11 mouse cellular contexts compared by ENCODE assay signal in genomic region chr19:10064173-10065012, GRCm38 (mm10). TPM values are rescaled to one million over a fixed set of nuclear protein-coding genes. Genes with fewer than 3 reads are reported as not detected.
A peak's percentile ranks its signal among the peaks of the same experiment; 100 is the strongest.
DNase-seq lines count a peak whose midpoint lies in the region; ATAC-seq and TF ChIP-seq lines count a peak whose summit lies in the region.
"Had no signal": no experiment of that assay in that cellular context is flagged by ENCODE, and none has a peak within 500 bp of the region (broad histone marks: within the 10 kb centered on the region; RNA-seq: fewer than 3 reads in every experiment).

No protein-coding gene starts in this region.

- intact Hi-C loops in gastrocnemius, adult 2 months (cut with DNase I), result no loop called here

- peaks cover 32% of the 10 kb centered on the region for H3K4me1 ChIP-seq in forebrain, embryonic 13.5 days
- no peaks in the 10 kb centered on the region for H3K4me1 ChIP-seq in forebrain, embryonic 16.5 days (replicated peaks; ENCODE audit: control insufficient read depth, insufficient read depth, low read length)
- peaks cover 23% of the 10 kb centered on the region for H3K4me1 ChIP-seq in lung, postnatal 0 days (ENCODE audit: insufficient read depth, low read depth, low read length)
- H3K4me1 ChIP-seq in lung, adult 2 months (ENCODE audit: control insufficient read depth, insufficient read depth, low read length), result peaks cover 10% of the 10 kb centered on the region
- H3K4me1 ChIP-seq in liver, adult 2 months (ENCODE audit: control insufficient read depth, insufficient read depth, low read length), result peaks cover 52% of the 10 kb centered on the region

- no peak for ATAC-seq in forebrain, embryonic 13.5 days
- ATAC-seq in forebrain, embryonic 16.5 days, result no peak
- peak; percentile 8; the same call in 1 of the 2 replicates for ATAC-seq in lung, postnatal 0 days

- H3K4me2 ChIP-seq in forebrain, embryonic 13.5 days, result no peak overlapping the region
- no peak overlapping the region for H3K4me2 ChIP-seq in forebrain, embryonic 16.5 days (ENCODE audit: low read length)
- no peak overlapping the region for H3K4me2 ChIP-seq in lung, postnatal 0 days (replicated peaks; ENCODE audit: low read depth, low read length)
- H3K4me2 ChIP-seq: heart, embryonic 13.5 days; liver, embryonic 15.5 days had no signal

- no peak for TF ChIP-seq EP300 in lung, postnatal 0 days (IDR thresholded peaks at IDR 0.05)

- H3K79me2 ChIP-seq in liver, adult 2 months (ENCODE audit: control insufficient read depth, insufficient read depth, low read length), result no peaks in the 10 kb centered on the region

- no peaks in the 10 kb centered on the region for H3K27me3 ChIP-seq in forebrain, embryonic 13.5 days
- no peaks in the 10 kb centered on the region for H3K27me3 ChIP-seq in forebrain, embryonic 16.5 days (replicated peaks; ENCODE audit: control insufficient read depth, insufficient read depth, low read length)
- H3K27me3 ChIP-seq in lung, postnatal 0 days (replicated peaks; ENCODE audit: insufficient read depth, low read length), result no peaks in the 10 kb centered on the region
- no peaks in the 10 kb centered on the region for H3K27me3 ChIP-seq in liver, adult 2 months (ENCODE audit: control insufficient read depth, insufficient read depth, low read length)
- H3K27me3 ChIP-seq: heart, embryonic 13.5 days; liver, embryonic 15.5 days had no signal

- peak overlapping the region; percentile 26; the same call in 1 of the 2 replicates for H3K9ac ChIP-seq in forebrain, embryonic 13.5 days
- no peak overlapping the region for H3K9ac ChIP-seq in forebrain, embryonic 16.5 days (replicated peaks; ENCODE audit: low read depth, low read length)
- no peak overlapping the region for H3K9ac ChIP-seq in lung, postnatal 0 days (replicated peaks; ENCODE audit: low read depth)
- H3K9ac ChIP-seq in liver, adult 2 months (ENCODE audit: low read depth, low read length), result peak overlapping the region; percentile 19
- H3K9ac ChIP-seq: heart, embryonic 13.5 days; liver, embryonic 15.5 days had no signal

- peak overlapping the region; percentile 16; the same call in 1 of the 2 replicates for H3K27ac ChIP-seq in forebrain, embryonic 13.5 days
- no peak overlapping the region for H3K27ac ChIP-seq in forebrain, embryonic 16.5 days (ENCODE audit: low read length)
- no peak overlapping the region; the same call in 1 of the 2 replicates for H3K27ac ChIP-seq in lung, postnatal 0 days (ENCODE audit: low read length)
- peak overlapping the region; percentile 4; the same call in 1 of the 2 replicates for H3K27ac ChIP-seq in liver, adult 2 months (replicated peaks; ENCODE audit: insufficient read depth, low read depth, low read length)
- H3K27ac ChIP-seq in gastrocnemius, adult 2 months, result no peak overlapping the region
- H3K27ac ChIP-seq: heart, embryonic 13.5 days; liver, embryonic 15.5 days had no signal

- no peaks in the 10 kb centered on the region for H3K9me3 ChIP-seq in forebrain, embryonic 13.5 days (replicated peaks)
- H3K9me3 ChIP-seq in forebrain, embryonic 16.5 days (ENCODE audit: control insufficient read depth, low read length), result no peaks in the 10 kb centered on the region
- no peaks in the 10 kb centered on the region for H3K9me3 ChIP-seq in lung, postnatal 0 days (ENCODE audit: low read length)
- H3K9me3 ChIP-seq: heart, embryonic 13.5 days; liver, embryonic 15.5 days had no signal

- TF ChIP-seq CTCF in lung, postnatal 0 days (IDR thresholded peaks at IDR 0.05), result no peak
- TF ChIP-seq CTCF in lung, adult 2 months (IDR thresholded peaks at IDR 0.05; ENCODE audit: insufficient read depth, low read length), result no peak
- no peak for TF ChIP-seq CTCF in liver, adult 2 months (IDR thresholded peaks at IDR 0.05; ENCODE audit: low read depth, low read length)
- TF ChIP-seq CTCF in gastrocnemius, adult 2 months (IDR thresholded peaks at IDR 0.05), result no peak

- no peak for TF ChIP-seq POLR2A in lung, adult 2 months (IDR thresholded peaks at IDR 0.05; ENCODE audit: borderline replicate concordance, extremely low read depth, low read depth, low read length)
- TF ChIP-seq POLR2A in liver, adult 2 months (IDR thresholded peaks at IDR 0.05; ENCODE audit: extremely low read depth, insufficient read depth, low read length), result no peak

- DNase-seq in lung, postnatal 0 days (ENCODE audit: low spot score), result no peak
- DNase-seq in lung, adult 2 months, result no peak
- no peak for DNase-seq in liver, adult 2 months (ENCODE audit: extremely low read depth, low read depth, low spot score)
- peak; percentile 76 for DNase-seq in thymus, postnatal 0 days (ENCODE audit: low spot score)
- DNase-seq in kidney, postnatal 10 days, result no peak
- DNase-seq in gastrocnemius, adult 2 months, result no peak
- DNase-seq: right cerebral cortex, postnatal 14 days had no signal

- no peak overlapping the region for H3K4me3 ChIP-seq in forebrain, embryonic 13.5 days
- no peak overlapping the region for H3K4me3 ChIP-seq in forebrain, embryonic 16.5 days (replicated peaks; ENCODE audit: low read length)
- H3K4me3 ChIP-seq in lung, postnatal 0 days (ENCODE audit: low read depth, low read length), result no peak overlapping the region
- no peak overlapping the region for H3K4me3 ChIP-seq in lung, adult 2 months (replicated peaks; ENCODE audit: extremely low read depth, low read depth, low read length)
- no peak overlapping the region for H3K4me3 ChIP-seq in liver, adult 2 months (ENCODE audit: insufficient read depth, low read depth, low read length)
- H3K4me3 ChIP-seq in gastrocnemius, adult 2 months, result no peak overlapping the region
- H3K4me3 ChIP-seq: heart, embryonic 13.5 days; liver, embryonic 15.5 days had no signal

- H3K36me3 ChIP-seq in forebrain, embryonic 13.5 days (ENCODE audit: poor library complexity, severe bottlenecking), result peaks cover 88% of the 10 kb centered on the region
- peaks cover 47% of the 10 kb centered on the region for H3K36me3 ChIP-seq in forebrain, embryonic 16.5 days (ENCODE audit: control insufficient read depth, insufficient read depth)
- H3K36me3 ChIP-seq in lung, postnatal 0 days (ENCODE audit: insufficient read depth, low read length), result peaks cover 3% of the 10 kb centered on the region; the same call in 1 of the 2 replicates
- H3K36me3 ChIP-seq in liver, adult 2 months (ENCODE audit: control insufficient read depth, insufficient read depth, low read length), result peaks cover 72% of the 10 kb centered on the region

- 70% methylated on average over 10 of the region's 10 CpGs for WGBS in forebrain, embryonic 13.5 days
- 59% methylated on average over 10 of the region's 10 CpGs for WGBS in forebrain, embryonic 16.5 days
- 58% methylated on average over 10 of the region's 10 CpGs for WGBS in lung, postnatal 0 days
- 53% methylated on average over 10 of the region's 10 CpGs for WGBS in lung, adult 2 months
- 75% methylated on average over 10 of the region's 10 CpGs for WGBS in liver, adult 2 months

RNA-seq across cellular contexts. Expression of gene Fads3, which starts 23.0 kb away (rescaled TPM):
- 5.8 TPM in 2 replicates for polyA plus RNA-seq in forebrain, embryonic 13.5 days (2015; fragmentation: Nextera tagmentation; extraction: Ambion mirVana)
- polyA plus RNA-seq in forebrain, embryonic 16.5 days (2015; fragmentation: Nextera tagmentation; extraction: Ambion mirVana), result 14.1 and 20.9 TPM in 2 replicates
- polyA plus RNA-seq in lung, postnatal 0 days (2015; fragmentation: Nextera tagmentation; extraction: Ambion mirVana), result 79.6 and 96.1 TPM in 2 replicates
- polyA plus RNA-seq in lung, adult 2 months (2012; rRNA removed), result 283 and 341 TPM in 2 replicates
- total RNA-seq in liver, adult 2 months (2014; rRNA removed), result 1.4 and 2.8 TPM in 2 replicates
- 4.8 TPM in 2 replicates for polyA plus RNA-seq in liver, adult 2 months (2012; rRNA removed)
- 1.2 and 1.6 TPM in 2 replicates for polyA plus RNA-seq in thymus, postnatal 0 days (2015; fragmentation: Nextera tagmentation; extraction: Ambion mirVana)
- total RNA-seq in gastrocnemius, adult 2 months (2021), result 1 to 10 TPM; 2.2 to 2.3 TPM

RNA-seq across cellular contexts. Expression of gene Fads2, which starts 37.2 kb away (rescaled TPM):
- 134 and 154 TPM in 2 replicates for polyA plus RNA-seq in forebrain, embryonic 13.5 days (2015; fragmentation: Nextera tagmentation; extraction: Ambion mirVana)
- 171 and 173 TPM in 2 replicates for polyA plus RNA-seq in forebrain, embryonic 16.5 days (2015; fragmentation: Nextera tagmentation; extraction: Ambion mirVana)
- 35.0 and 36.8 TPM in 2 replicates for polyA plus RNA-seq in lung, postnatal 0 days (2015; fragmentation: Nextera tagmentation; extraction: Ambion mirVana)
- polyA plus RNA-seq in lung, adult 2 months (2012; rRNA removed), result 62.3 and 87.2 TPM in 2 replicates
- 284 and 293 TPM in 2 replicates for total RNA-seq in liver, adult 2 months (2014; rRNA removed)
- 586 and 618 TPM in 2 replicates for polyA plus RNA-seq in liver, adult 2 months (2012; rRNA removed)
- 27.7 and 29.0 TPM in 2 replicates for polyA plus RNA-seq in thymus, postnatal 0 days (2015; fragmentation: Nextera tagmentation; extraction: Ambion mirVana)
- 1 to 10 TPM; 1.7 to 4.1 TPM for total RNA-seq in gastrocnemius, adult 2 months (2021)

Comparison
In these comparisons a context has a peak if more than half of its experiments do, and no peak if none do; other contexts are left out.
1. H3K27ac ChIP-seq: peak in forebrain, embryonic 13.5 days (single experiment) and liver, adult 2 months (single experiment); none in forebrain, embryonic 16.5 days (single experiment), lung, postnatal 0 days (single experiment) and gastrocnemius, adult 2 months (single experiment).
2. H3K9ac ChIP-seq: peak in forebrain, embryonic 13.5 days (single experiment) and liver, adult 2 months (single experiment); none in forebrain, embryonic 16.5 days (single experiment) and lung, postnatal 0 days (single experiment).